In genomic region chrX:161487691-161488090, GRCm38 (mm10) we compare ENCODE assay signal across 14 mouse cellular contexts.
DNase-seq lines count a peak whose midpoint lies in the region; ATAC-seq and TF ChIP-seq lines count a peak whose summit lies in the region.
"Had no signal": no experiment of that assay in that cellular context is flagged by ENCODE, and none has a peak within 500 bp of the region (broad histone marks: within the 10 kb centered on the region; RNA-seq: fewer than 3 reads in every experiment).

No protein-coding gene starts in this region.

- TF ChIP-seq POLR2A in myocyte (IDR thresholded peaks at IDR 0.05; ENCODE audit: insufficient read length, low read depth): no peak

- H3ac ChIP-seq in myocyte (ENCODE audit: control insufficient read depth, insufficient read length): no peak overlapping the region

- H3K27me3 ChIP-seq in myocyte (ENCODE audit: control insufficient read depth, insufficient read depth, insufficient read length): no peaks in the 10 kb centered on the region
- H3K27me3 ChIP-seq in forebrain, embryonic 14.5 days (replicated peaks; ENCODE audit: control insufficient read depth, insufficient read depth, low read length): no peaks in the 10 kb centered on the region

- no peaks in the 10 kb centered on the region for H3K79me2 ChIP-seq in myocyte (ENCODE audit: control insufficient read depth, insufficient read depth)

- peak; percentile 0 for DNase-seq in kidney, adult 8-10 months
- no peak for DNase-seq in kidney, postnatal 4 days
- DNase-seq in adrenal gland, postnatal 25 days: peak; percentile 3
- peak; percentile 65 to 68 for DNase-seq in heart, adult 9 months (ENCODE audit: low spot score in 2 of 2)
- DNase-seq in forebrain, embryonic 14.5 days (ENCODE audit: low spot score): no peak
- no peak for DNase-seq in layer of hippocampus, adult 9-10 months (ENCODE audit: low spot score)
- DNase-seq: cerebellum, postnatal 36 days; right cerebral cortex, postnatal 4 days had no signal

- H3K4me3 ChIP-seq in myocyte: no peak overlapping the region
- no peak overlapping the region for H3K4me3 ChIP-seq in forebrain, embryonic 14.5 days (ENCODE audit: low read depth, low read length)
- H3K4me3 ChIP-seq: midbrain, embryonic 12.5 days had no signal

- no peak overlapping the region for H3K27ac ChIP-seq in forebrain, embryonic 14.5 days (ENCODE audit: low read depth, low read length)
- H3K27ac ChIP-seq: liver, embryonic 14.5 days; midbrain, embryonic 12.5 days had no signal

- no peaks in the 10 kb centered on the region for H3K4me1 ChIP-seq in forebrain, embryonic 14.5 days (ENCODE audit: control insufficient read depth, insufficient read depth, low read length)
- H3K4me1 ChIP-seq: midbrain, embryonic 12.5 days had no signal

- no peaks in the 10 kb centered on the region for H3K9me3 ChIP-seq in forebrain, embryonic 14.5 days (replicated peaks; ENCODE audit: control insufficient read depth, low read length)
- H3K9me3 ChIP-seq: midbrain, embryonic 12.5 days had no signal

- H3K9ac ChIP-seq in forebrain, embryonic 14.5 days (ENCODE audit: low read length): no peak overlapping the region
- H3K9ac ChIP-seq: liver, embryonic 14.5 days; midbrain, embryonic 12.5 days had no signal

- H3K4me2 ChIP-seq in myocyte (ENCODE audit: low read depth): no peak overlapping the region
- H3K4me2 ChIP-seq in forebrain, embryonic 14.5 days (ENCODE audit: low read length): no peak overlapping the region
- H3K4me2 ChIP-seq: midbrain, embryonic 12.5 days had no signal

- H3K36me3 ChIP-seq in myocyte (ENCODE audit: control insufficient read depth, insufficient read depth): no peaks in the 10 kb centered on the region
- no peaks in the 10 kb centered on the region for H3K36me3 ChIP-seq in forebrain, embryonic 14.5 days (ENCODE audit: control insufficient read depth, insufficient read depth, low read length)
- H3K36me3 ChIP-seq: midbrain, embryonic 12.5 days had no signal

- ATAC-seq in megakaryocyte-erythroid progenitor cell, adult 5-6 weeks (replicated peaks; ENCODE audit: low FRiP score, low TSS enrichment, poor library complexity, severe bottlenecking): no peak
- no peak for ATAC-seq in forebrain, embryonic 14.5 days
- ATAC-seq: CD4-positive, CD25-positive, alpha-beta regulatory T cell, adult 4 months; hindbrain, embryonic 16.5 days had no signal

- WGBS in forebrain, embryonic 14.5 days: 78% methylated on average over 3 of the region's 3 CpGs

TF ChIP-seq in myocyte, 11 proteins besides CTCF, POLR2A, EP300 and RAD21:
- TF ChIP-seq MYOD1 (IDR thresholded peaks at IDR 0.05; ENCODE audit: control insufficient read depth in 1 of 3, insufficient read length in 2 of 3, low read depth in 2 of 3): no peak
- TF ChIP-seq CEBPB (IDR thresholded peaks at IDR 0.05; ENCODE audit: insufficient read depth, poor library complexity, severe bottlenecking): 0 out of 2 replicates have a peak, but pooled peaks have one; percentile 45
TF ChIP-seq in myocyte: peak in this region for 1.

Comparison
In these comparisons a context has a peak if more than half of its experiments do, and no peak if none do; other contexts are left out.
1. DNase-seq: peak in kidney, adult 8-10 months (2 of 2), adrenal gland, postnatal 25 days (single experiment) and heart, adult 9 months (2 of 2); none in kidney, postnatal 4 days (0 of 2), forebrain, embryonic 14.5 days (single experiment) and layer of hippocampus, adult 9-10 months (single experiment).